Mouse (Mus musculus): ENCODE measurements around the gene Plcl2. TPM values are rescaled to one million over a fixed set of nuclear protein-coding genes. Genes with fewer than 3 reads are reported as not detected.
"Not testable (repeated sequence)": the region's sequence is repeated elsewhere in the genome, so short reads cannot be mapped to it uniquely, and the experiment has no call there.

Plcl2 gene
- total RNA-seq, 1 experiment from 2014 or later: 53.1 TPM

DNA sequence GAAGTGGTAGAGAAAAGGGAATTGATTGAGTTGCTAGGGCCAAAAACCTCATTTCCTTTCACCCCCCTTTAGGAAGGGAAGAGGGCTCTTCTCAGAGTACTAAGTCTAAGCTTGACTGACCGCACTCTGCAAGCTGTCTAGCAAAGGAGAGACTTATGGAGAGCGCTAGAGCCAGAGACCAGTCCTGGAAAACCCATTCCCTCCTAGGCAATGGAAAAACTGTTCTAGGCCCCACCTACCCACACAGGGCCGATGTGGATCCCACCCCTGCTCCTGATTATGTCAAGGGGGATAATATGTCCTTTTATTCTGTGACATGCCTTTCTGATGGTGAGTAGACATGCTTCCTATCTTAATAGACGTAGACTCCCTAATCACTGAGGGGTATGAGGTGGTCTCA, 116.4 kb downstream of the Plcl2 start:
- no peak for DNase-seq

DNA sequence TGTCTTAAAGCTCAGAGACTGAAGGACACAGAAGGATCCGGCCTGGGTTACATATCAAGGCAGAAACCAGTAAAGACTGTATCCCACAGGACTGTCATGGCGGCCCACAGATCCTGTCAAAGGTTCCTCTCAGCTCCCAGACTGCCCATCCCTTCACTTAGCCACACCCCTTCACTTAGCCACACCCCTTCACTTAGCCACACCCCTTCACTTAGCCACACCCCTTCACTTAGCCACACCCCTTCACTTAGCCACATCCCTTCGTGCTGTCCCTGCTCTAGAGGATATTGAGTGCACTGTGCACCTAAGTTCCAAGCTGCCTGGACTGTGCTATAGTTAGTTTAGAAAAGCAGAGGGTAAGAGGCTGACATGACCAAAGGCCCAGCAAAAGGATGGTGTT, 118.5 kb downstream of the Plcl2 start:
- DNase-seq: peak; percentile 16

DNA sequence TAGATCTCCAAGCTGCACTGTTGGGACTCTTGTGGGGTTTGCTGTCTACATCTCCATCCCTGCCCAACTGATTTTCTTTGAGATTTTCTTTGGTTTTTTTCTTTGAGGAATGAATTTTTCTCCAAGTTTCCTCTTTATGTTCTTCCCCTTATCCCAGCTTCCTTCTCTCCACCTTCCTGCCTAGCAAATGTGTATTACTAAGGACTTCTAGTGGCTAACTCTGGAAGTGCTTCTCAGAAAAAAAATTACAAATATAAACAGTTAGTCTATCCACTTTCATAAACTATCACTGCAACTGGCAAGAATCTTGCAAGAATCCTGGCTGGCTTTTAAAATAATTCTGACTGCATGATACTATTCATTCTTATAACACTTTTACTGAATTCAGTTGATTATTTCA, 119.5 kb downstream of the Plcl2 start:
- DNase-seq: no peak

DNA sequence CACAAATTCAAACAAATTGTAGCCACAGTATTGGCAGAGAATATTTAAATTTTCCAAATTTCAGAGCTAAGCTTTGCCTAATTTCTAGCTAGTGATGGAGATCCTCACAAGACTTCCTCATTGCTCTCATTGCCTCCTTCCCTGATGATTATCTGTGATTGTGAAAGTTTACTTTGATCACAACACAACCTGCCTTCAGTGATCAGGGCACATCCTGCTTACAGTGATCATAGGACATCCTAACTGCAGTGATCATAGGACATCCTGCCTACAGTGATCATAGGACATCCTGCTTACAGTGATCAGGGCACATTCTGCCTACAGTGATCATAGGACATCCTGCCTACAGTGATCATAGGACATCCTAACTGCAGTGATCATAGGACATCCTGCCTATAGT, 121.8 kb downstream of the Plcl2 start:
- DNase-seq: not testable (repeated sequence)

GRCm38 (mm10) chr17:50634008-50634871, 125.0 kb downstream of the Plcl2 start:
- no peak for DNase-seq

- DNase-seq: peak; percentile 43
Measured at GRCm38 (mm10) chr17:50635961-50636585, 126.9 kb downstream of the Plcl2 start.

- DNase-seq: no peak
Measured at GRCm38 (mm10) chr17:50638791-50639190, 129.6 kb downstream of the Plcl2 start.

GRCm38 (mm10) chr17:50641076-50641610, 131.9 kb downstream of the Plcl2 start:
- DNase-seq: no peak

- no peak for DNase-seq
Measured at GRCm38 (mm10) chr17:50641879-50642278, 132.7 kb downstream of the Plcl2 start.

- DNase-seq: peak; percentile 27
Measured at GRCm38 (mm10) chr17:50643356-50643755, 134.2 kb downstream of the Plcl2 start.

GRCm38 (mm10) chr17:50643989-50644388, 134.8 kb downstream of the Plcl2 start:
- no peak for DNase-seq

DNA sequence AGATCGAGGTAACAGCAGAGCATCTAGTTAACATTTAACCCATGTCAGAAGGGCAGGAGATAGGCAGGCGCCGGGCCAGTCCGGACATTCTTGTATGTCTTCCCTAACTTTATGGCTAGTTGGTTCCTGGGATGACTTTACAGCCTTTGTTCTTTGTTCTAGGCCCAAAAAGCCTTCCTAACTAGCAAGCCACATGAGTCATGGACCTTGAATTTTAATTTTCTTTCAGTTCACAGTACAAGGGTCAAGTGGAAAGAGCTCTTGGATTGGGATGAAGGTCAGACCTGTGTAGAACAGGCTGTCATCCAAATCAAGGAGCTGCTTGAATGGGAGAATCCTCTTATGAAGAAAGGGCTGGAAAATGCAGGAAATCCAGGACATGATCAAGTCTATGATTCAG, 138.9 kb downstream of the Plcl2 start:
- DNase-seq: not testable (repeated sequence)

DNA sequence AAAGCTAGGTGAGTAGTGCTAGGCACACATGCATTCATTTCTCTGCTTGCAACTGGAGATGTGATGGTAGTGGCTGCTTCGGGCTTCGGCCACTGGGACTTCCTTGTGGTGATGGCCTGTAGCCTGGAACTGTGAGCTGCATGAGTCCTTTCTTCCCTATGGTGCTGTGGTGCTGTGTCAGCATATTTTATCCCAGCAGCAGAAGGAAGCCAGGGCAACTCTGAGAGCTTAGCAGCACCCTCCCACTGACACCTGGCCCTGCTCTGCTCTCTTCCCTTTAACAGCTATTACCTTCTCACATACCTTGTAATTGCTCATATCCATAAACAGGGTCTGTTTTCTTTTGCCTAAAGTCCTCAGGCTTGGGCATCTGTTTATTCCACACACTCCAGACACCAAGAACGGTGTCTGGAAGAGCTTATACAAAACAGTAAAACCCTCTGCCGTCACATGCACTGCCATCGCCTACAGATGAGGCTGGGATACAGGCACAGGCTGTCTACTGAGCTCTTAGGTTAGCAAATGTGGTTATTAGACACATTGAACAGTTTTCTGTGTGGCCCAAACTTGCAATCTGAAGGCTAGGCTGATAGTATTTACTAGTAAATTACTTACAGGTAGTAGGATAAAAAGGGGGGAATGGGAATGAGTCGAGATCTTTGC, 139.7 kb downstream of the Plcl2 start:
- DNase-seq: no peak

GRCm38 (mm10) chr17:50650535-50651223, 141.5 kb downstream of the Plcl2 start:
- DNase-seq: no peak

- no peak for DNase-seq
Measured at GRCm38 (mm10) chr17:50654741-50655415, 145.7 kb downstream of the Plcl2 start.

GRCm38 (mm10) chr17:50655416-50655776, 146.2 kb downstream of the Plcl2 start:
- DNase-seq: no peak

GRCm38 (mm10) chr17:50657321-50657720, 148.1 kb downstream of the Plcl2 start:
- peak; percentile 70 for DNase-seq

GRCm38 (mm10) chr17:50658901-50659300, 149.7 kb downstream of the Plcl2 start:
- no peak for DNase-seq

DNA sequence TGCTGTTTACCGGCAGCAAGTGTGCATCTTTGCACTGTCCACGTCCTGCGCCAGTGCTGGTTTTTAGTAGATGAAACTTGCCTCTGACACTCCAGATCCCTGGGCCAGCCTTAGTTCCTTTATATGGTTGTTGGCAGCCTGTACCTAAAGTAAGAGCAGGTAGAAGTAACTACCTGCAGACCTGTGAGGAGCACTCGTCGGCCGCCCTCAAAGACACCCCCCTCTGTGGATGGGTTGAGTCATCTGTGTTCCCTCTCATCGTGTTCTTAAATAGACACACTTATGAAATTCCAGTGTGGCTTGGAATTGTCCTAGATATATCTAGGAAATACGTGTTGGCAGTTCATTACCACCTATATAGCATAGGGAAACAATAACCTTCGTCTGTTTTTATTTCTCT, 158.4 kb downstream of the Plcl2 start:
- DNase-seq: no peak

GRCm38 (mm10) chr17:50668681-50669208, 159.5 kb downstream of the Plcl2 start:
- peak; percentile 46 for DNase-seq

- peak; percentile 67 for DNase-seq
Measured at GRCm38 (mm10) chr17:50671416-50671815, 162.2 kb downstream of the Plcl2 start.
